Mouse (Mus musculus) ES-CJ7 (cell line): ENCODE measurements at regions not wholly inside any gene's neighbourhood (a gene's known extent, or its start where the extent isn't known, plus 50 kb on each side); places are given as distances from the start of the nearest gene placed in this dataset.

Source experiments
- DNase-seq: peaks from one replicate; pipeline ENCODE4 v3.0.0; 2011; ENCODE audit warnings: low read depth, low spot score

DNA sequence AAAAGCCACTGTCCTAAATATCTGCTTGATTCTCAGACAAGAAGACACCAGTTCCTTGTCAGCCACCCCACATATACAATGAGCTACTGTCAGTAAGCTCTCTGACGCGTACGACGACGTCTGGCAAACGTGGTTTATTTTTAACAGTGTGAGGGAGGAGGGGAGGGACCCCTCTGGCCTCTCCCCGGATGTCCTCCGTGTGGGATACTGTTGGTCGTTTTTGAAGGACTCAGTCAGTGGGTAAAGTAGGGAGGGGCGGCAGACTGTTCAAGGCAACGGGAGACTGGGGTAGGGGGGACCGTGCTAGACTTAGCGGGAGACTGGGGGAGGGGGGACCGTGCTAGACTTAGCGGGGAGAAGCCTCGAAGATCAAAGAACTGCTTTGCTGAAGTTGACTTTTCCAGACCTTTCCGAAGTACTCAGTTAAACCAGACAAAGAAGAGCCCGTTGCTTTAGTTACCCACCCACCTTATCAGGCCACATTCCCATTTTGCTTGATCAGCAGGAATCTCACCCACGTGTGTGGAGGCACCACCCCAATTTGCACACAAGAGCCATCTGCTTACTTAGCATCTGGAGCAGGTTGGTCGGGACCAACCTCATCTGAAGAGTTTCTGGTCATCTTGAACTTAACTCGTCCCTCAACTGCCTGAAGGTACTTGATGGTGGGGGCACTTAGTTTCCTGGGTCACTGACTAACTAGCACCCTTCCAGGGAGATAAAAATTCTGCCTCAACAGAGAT is 92.6 kb upstream of the Mark1 start:
- DNase-seq = peak; percentile 42

- no peak for DNase-seq
Observed at GRCm38 (mm10) chr1:185089196-185089595, 89.8 kb upstream of the Mark1 start.

GRCm38 (mm10) chr1:185083191-185083590 is 83.8 kb upstream of the Mark1 start:
- no peak for DNase-seq

- no peak for DNase-seq
Observed at GRCm38 (mm10) chr1:185080118-185080517, 80.7 kb upstream of the Mark1 start.

- DNase-seq = no peak
Observed at GRCm38 (mm10) chr1:185079331-185079880, 80.0 kb upstream of the Mark1 start.

GRCm38 (mm10) chr1:185074001-185074400 is 74.6 kb upstream of the Mark1 start:
- DNase-seq = peak; percentile 33

- DNase-seq = no peak
Observed at GRCm38 (mm10) chr1:185072766-185073165, 73.4 kb upstream of the Mark1 start.

DNA sequence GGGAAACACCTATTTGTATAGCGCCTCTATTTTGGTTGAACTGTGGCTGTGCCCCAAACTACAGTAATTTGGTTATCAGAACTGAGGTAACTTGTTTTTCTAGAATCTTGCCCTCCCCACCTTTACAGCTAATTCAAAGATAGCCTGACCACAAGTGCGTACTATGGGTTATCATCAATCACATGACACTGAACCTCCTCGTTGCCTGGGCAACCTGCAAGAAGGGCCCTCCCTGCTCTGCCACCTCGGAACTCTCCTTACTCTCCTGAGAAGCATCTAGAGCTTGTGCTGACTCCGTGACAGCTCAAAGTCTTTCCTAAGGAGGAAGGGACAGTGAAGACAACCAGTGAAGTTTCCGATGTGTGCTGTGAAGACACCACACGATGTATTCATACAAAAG is 72.2 kb upstream of the Mark1 start:
- DNase-seq = no peak

DNA sequence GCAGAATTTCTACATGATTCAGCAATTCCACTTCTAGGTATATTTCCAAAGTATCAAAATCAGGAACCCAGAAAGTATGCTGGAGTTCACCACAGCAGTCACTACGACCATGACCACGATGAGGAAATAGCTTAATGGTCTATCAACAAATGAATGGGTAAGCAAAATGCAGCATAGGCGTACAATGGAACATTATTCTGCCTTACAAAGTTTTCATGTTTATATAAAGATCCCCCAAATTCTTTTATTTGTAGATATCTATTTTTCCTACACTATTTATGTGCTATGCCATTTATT is 71.4 kb upstream of the Mark1 start:
- DNase-seq = no peak

- no peak for DNase-seq
Observed at GRCm38 (mm10) chr1:185070062-185070852, 70.9 kb upstream of the Mark1 start.

- DNase-seq = no peak
Observed at GRCm38 (mm10) chr1:185068136-185068535, 68.8 kb upstream of the Mark1 start.

DNA sequence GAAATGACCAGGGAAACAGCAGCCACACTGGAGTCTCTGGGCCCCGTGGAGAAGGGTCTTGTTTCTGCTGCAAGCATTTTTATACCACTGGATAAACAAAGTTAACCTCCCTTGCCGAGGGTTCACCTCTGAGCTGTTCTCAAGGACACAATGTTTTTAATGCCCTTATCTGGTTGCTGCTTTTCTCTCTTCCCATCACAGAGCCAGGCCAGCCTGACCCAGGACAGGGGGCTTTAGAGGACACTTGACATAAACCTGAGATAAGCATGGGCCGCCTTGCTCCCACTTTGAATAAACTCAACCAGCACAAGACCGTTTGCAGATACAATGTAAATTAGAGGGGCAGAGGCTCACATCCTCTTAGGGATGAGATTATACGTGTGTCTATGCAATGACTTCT is 68.3 kb upstream of the Mark1 start:
- no peak for DNase-seq

DNA sequence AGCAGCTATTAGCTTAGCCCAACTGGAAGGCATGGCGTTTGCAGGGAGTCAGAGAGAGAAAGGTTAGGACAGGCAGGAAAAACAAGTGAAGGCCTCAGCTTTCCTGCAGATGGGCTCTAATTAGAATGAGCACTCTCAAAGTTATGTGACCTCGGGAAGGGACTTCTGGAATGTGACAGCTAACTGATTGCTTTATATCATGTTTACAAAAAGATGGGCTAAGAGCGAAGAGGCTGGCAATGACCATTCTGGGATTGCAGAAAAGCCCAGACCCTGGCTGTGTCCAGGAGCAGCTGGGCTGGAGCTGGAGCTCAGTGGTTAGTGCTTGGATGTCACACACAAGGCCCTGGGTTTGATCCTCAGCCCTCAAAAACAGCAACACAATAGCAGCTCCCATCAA is 65.7 kb upstream of the Mark1 start:
- no peak for DNase-seq

- DNase-seq = peak; percentile 44
Observed at GRCm38 (mm10) chr1:185062103-185062502, 62.7 kb upstream of the Mark1 start.

DNA sequence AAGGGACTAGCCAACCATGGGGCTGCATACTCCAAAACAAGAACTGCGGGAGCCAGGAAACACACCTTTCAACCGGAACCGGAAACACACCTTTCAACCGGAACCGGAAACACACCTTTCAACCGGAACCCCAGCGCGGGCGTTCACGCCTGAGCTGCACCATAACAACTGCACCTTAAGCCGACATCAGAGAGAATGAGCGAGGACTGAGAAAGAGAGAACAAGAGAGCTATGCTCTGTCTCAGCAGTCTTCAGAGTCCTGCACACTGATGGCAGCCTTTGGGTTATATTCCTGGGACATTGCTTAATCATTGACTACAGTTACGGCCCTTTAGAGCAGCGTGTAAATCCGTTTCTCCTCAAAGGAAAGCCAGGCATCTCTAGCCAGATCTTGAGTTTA is 58.1 kb upstream of the Mark1 start:
- DNase-seq = no peak

- DNase-seq = no peak
Observed at GRCm38 (mm10) chr1:185052700-185053099, 53.3 kb upstream of the Mark1 start.

GRCm38 (mm10) chr1:185049980-185050379 is 50.6 kb upstream of the Mark1 start:
- DNase-seq = no peak
